Mouse (Mus musculus) WW6 (cell line): Measurements from ENCODE around the gene Myf6.
A peak's percentile ranks its signal among the peaks of the same experiment; 100 is the strongest.

Experiments
- DNase-seq: peaks from one replicate; pipeline ENCODE4 v3.0.0-alpha.2; 2013; ENCODE audit warnings: low read depth, low spot score

Myf6 gene

GRCm38 (mm10) chr10:107494568-107494967 lies at the start of gene Myf6:
TSS of gene Myf6 (minus strand) at chr10:107494737.
- DNase-seq, result no peak

DNA sequence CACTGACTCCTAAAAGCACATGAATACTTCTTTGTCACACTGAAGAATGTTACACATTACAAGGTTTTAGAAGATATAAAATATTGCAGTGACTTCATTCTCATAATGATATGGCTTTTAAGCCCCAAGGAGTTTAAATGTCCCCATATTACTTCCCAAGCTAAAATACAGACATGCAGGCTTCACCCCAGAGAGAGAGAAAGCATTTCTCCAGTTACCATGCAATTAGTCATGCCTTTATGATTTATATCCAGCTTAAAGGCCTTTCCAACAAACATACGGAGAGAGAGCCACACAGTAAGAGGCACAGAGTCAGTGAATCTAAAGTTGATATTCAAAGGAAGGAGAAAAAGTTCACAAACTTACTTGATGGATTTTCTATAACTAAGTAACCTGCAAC lies 48.5 kb upstream of the Myf6 start:
- no peak for DNase-seq

GRCm38 (mm10) chr10:107528758-107529157 lies 34.2 kb upstream of the Myf6 start:
- peak; percentile 34 for DNase-seq

DNA sequence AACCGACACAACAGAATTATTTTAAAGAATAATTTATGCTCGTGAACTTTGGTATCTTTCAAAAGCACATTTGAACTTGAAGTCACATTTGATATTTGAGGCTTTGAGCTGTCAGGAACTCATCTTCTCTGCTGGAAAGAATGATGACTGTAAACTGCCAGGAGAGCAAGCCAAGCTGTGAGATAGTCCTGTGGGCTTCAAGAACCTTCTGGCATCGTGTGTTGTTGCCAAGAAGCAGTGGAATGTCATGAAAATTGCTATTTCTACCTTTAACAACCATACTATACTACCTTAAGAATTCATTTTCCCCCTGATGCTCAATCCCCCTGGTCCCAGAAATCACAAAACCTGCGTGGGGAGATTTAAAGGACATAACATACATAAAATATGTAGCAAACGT lies 24.7 kb upstream of the Myf6 start:
- no peak for DNase-seq

DNA sequence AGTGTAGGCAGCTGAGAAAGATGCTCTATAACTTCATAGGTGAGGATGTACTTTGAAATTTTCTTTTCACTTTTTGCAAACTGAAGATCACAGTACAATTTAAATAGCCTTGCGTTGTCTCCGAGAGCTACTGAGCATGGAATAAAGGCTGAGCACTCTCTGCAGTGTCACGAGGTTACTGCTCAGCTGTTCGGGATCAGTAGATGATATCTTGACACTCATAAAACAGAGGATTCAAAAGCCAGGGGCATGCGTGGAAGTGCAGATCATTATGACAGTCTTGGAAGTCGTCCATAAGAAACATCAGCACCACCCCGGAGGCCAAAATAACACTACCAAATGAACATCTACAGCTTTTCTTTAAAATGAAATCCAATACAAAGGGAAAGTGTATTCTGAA lies 22.1 kb upstream of the Myf6 start:
- DNase-seq, result no peak

- DNase-seq, result no peak
Measured at GRCm38 (mm10) chr10:107514735-107515134, 20.2 kb upstream of the Myf6 start.

GRCm38 (mm10) chr10:107506397-107506796 lies 11.9 kb upstream of the Myf6 start:
- DNase-seq, result no peak

GRCm38 (mm10) chr10:107503430-107503829 lies 8.9 kb upstream of the Myf6 start:
- DNase-seq, result no peak

- DNase-seq, result no peak
Measured at GRCm38 (mm10) chr10:107502193-107502592, 7.7 kb upstream of the Myf6 start.

DNA sequence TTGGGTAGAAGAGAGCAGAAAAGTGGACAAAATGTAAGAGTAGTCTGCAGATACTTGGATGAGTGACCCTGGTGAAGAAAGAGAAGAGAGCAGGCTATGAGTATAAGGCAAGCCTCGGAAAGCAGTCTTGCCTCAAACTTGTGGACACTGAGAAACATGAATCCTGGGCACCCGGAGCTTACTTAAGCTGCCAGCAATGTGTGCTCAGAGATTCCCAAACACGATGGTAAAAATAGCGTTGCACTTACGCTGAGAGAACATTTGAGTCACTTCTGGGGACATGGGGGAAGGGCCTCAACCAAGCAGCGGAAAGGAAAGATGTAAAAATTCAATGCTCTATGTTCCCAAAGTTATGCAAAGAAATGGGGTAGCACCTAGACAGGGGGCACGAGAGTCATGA lies 5.1 kb upstream of the Myf6 start:
- DNase-seq, result no peak

DNA sequence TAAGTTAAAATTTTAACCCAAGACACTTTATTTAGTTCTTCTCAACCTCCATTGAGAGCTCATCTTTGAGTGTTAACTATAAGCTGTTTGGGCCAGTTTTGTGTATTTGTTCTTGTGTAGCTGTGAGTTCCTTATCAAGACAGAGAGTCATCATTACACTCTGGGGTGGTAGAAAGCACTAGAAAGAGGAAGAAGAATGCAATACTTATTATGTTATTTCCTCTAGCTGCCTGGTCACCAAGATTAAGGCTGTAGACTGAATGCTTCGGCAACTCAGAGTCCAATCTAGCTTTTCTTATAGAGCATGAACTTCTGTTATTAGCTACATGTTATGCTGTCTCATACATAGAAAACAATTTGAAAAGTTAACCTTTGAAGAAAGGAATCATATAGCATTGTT lies 1.9 kb upstream of the Myf6 start:
- DNase-seq, result no peak

DNA sequence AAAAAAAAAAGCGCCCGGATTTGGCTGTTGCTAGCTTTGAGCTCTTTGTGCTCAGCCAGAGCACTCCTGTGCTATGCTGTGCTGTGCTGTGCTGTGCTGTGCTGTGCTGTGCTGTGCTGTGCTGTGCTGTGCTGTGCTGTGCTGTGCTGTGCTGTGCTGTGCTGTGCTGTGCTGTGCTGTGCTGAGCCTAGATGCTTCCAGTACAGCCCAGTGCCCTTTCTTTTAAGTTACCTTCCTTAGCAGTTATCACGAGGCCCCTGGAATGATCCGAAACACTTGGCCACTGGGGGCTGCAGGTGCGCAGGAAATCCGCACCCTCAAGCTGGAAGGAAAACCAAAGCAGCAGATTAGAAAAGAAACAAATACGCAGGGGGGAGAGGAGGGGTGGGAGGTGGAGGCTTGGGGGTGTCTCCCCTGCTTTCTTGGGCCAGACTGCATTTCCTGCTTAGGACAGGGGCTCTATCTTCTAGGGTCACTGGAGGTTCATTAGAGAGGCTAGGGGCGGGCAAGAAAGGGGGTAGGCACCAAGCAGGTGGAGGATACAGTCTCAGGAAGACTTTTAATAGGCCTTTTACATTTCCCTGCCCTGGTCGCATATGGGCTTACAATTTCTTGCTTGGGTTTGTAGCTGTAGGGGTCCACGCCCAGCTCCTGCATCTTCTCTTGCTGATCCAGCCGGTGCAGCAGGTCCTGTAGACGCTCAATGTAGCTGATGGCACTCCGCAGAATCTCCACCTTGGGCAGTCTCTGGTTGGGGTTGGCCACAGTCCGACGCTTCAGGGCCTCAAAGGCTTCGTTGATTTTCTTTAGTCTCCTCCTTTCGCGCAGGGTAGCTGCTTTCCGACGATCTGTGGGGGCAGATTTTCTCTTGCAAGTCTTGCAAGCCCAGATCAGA lies 710 bp downstream of the Myf6 start:
- DNase-seq, result no peak

DNA sequence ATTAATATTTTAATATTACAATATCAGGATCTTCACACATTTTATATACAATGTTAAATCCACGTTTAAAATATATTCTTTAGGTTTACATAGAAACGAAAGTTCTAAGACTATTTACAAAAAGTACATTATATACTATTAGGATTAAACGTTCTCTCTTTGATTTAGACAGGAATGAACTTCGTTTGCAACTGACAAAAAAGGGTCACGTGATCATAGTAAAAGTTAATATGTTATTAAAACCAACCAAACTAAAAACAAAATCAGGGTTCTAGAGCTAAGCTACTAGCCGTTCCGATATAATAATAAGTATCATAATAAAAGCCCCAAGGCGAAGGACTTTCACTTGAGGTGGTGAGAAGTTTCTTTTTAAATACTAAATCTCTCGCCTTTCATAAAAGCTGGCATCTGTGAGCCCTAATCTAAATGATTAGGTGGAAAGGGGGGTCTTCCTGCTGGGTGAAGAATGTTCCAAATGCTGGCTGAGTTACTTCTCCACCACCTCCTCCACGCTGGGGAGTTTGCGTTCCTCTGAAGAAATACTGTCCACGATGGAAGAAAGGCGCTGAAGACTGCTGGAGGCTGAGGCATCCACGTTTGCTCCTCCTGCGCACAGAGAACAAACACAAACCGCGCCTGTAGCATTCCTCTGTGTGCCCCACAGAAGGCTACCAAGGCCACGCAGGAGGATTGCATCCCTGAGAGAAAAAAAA lies 1.5 kb downstream of the Myf6 start:
- no peak for DNase-seq

DNA sequence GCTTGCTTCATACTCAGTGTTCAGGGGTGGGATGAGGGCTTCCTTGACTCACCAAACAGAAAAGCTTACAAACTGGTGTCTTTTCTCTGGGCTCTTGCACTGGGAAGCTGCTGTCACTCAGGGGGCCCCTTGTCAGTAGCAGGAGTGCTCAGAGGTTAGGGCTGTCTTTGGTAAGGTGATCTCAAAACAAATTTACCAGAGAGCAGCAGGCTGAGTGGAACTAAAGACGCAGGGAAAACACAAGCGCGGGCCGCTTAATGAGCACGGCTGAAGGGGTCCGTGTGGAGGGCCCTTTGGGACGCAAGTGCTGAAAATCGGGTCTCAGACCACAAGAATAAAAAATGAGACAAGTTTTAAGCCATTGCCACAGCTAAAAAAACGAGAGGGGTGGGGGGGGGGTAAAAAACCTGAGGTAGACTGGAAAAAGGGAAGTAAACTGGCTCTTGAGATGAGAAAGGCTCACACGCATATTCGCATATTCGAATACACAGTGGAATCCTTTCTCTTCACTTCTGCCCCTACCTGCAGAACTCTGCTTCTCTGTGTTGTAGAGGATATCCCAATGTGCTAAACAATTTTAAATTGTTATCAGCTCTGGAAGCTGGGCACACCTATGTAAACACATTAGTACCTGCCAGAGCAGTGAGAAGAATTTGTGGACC lies 5.8 kb downstream of the Myf6 start:
- DNase-seq, result no peak

GRCm38 (mm10) chr10:107486770-107487169 lies 7.8 kb downstream of the Myf6 start:
- DNase-seq, result no peak

DNA sequence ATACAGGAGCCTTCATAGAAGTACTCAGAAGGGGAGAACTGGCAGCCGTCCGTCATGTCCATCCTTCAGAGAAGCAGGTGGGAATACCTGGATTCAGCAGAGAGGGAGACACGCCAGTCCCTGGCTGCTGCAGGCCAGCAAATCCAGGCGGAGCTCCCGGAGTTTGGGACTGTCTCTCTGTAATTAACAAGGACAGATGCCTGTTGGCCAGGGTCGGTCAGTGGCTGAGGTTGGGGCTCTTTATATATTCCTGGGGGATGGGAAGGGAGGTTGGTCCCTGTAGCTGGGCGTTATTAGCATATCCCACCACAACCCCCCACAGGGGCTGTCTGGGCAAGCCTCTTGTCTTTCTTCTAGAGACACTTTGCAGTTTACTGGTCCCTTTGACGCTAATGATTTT lies 8.7 kb downstream of the Myf6 start, which contains the start of gene Myf5:
Myf5 (minus strand) TSS at position 265 of the 400 bp plus-strand sequence.
- no peak for DNase-seq

DNA sequence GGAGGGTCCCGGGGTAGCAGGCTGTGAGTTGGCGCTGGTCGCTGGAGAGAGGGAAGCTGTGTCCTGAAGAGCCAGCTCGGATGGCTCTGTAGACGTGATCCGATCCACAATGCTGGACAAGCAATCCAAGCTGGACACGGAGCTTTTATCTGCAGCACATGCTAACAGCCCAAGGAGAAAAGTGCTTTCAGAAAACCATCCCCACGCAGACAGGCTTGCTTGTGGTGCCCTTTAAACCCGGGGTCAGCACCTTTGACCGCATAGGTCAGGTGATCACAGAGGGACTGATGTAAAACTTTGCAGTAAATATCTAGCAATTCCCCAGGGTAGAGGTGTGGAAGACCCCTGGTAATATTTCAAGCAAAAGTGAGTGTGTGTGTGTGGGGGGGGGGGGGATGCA lies 10.5 kb downstream of the Myf6 start:
- DNase-seq, result no peak

DNA sequence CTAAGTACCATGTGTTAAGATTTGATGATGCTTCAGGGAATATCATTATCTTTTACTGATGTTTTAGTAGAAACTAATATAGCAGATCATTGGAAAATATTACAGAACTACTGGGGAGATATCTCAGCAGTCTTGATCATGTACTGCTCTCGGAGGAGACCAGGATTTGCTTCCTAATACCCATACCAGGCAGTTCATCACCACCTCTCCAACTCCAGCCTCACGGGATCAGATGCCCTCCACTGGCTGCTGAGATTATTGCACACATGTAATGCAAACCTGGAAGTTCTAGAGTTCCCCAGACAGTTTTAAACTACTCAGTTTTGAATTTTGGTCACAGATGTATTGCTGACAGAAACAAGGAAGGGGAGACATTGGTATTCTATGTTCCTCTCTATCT lies 21.0 kb downstream of the Myf6 start:
- no peak for DNase-seq

DNA sequence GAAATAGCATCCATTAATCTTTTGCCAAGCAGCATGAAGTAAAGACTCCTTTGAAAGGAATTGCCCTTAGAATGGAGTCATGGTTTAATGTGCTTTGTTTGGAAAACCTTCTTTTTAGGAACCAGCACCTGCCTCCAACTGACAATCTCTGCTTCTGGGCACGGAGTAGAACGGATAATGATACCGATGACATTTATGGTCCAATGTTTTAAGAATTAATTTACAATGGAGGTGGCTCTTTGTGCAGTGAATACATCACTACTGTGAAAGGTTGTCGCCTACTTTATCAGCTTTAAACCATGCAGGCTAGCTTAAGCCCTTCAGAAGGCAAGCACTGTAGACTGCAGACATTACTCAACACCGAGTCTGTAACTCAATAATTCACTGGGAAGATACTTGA lies 22.8 kb downstream of the Myf6 start:
- DNase-seq, result no peak

GRCm38 (mm10) chr10:107467819-107468218 lies 26.7 kb downstream of the Myf6 start:
- DNase-seq, result no peak

- DNase-seq, result no peak
Measured at GRCm38 (mm10) chr10:107449496-107450330, 44.8 kb downstream of the Myf6 start.
